8 mouse cellular contexts compared by ENCODE assay signal in genomic region chr19:5662310-5662709, GRCm38 (mm10). TPM values are rescaled to one million over a fixed set of nuclear protein-coding genes. Genes with fewer than 3 reads are reported as not detected.
DNase-seq lines count a peak whose midpoint lies in the region; ATAC-seq lines count a peak whose summit lies in the region.

No protein-coding gene starts in this region.

- peaks cover 3% of the 10 kb centered on the region for H3K36me3 ChIP-seq in neural tube, embryonic 11.5 days (ENCODE audit: control insufficient read depth, insufficient read depth, low read length)
- H3K36me3 ChIP-seq in hindbrain, embryonic 11.5 days (ENCODE audit: control insufficient read depth, insufficient read depth, low read length): 0 out of 2 replicates have a peak, but pooled peaks cover 2% of the 10 kb centered on the region
- peaks cover 40% of the 10 kb centered on the region for H3K36me3 ChIP-seq in midbrain, embryonic 10.5 days

- H3K27me3 ChIP-seq in neural tube, embryonic 11.5 days (ENCODE audit: control insufficient read depth, insufficient read depth, low read length): no peaks in the 10 kb centered on the region
- H3K27me3 ChIP-seq in hindbrain, embryonic 11.5 days (ENCODE audit: control insufficient read depth, insufficient read depth, low read length): no peaks in the 10 kb centered on the region
- H3K27me3 ChIP-seq in midbrain, embryonic 10.5 days (ENCODE audit: low read depth, poor library complexity, severe bottlenecking): no peaks in the 10 kb centered on the region

- H3K4me3 ChIP-seq in neural tube, embryonic 11.5 days (ENCODE audit: low read depth, low read length): peak overlapping the region; percentile 42; the same call in 1 of the 2 replicates
- peak overlapping the region; percentile 40 for H3K4me3 ChIP-seq in hindbrain, embryonic 11.5 days (ENCODE audit: low read depth, low read length)
- H3K4me3 ChIP-seq in midbrain, embryonic 10.5 days: peak overlapping the region; percentile 57

- no peak for DNase-seq in neural tube, embryonic 11.5 days (ENCODE audit: low spot score)
- DNase-seq in neural tube, embryonic 10.5 days (ENCODE audit: extremely low spot score, low spot score): no peak
- no peak for DNase-seq in hindbrain, embryonic 11.5 days (ENCODE audit: low spot score)
- DNase-seq in midbrain, embryonic 10.5 days (ENCODE audit: low spot score): no peak
- peak; percentile 56 for DNase-seq in thymus, postnatal 0 days (ENCODE audit: low spot score)
- DNase-seq in layer of hippocampus, postnatal 25 days (ENCODE audit: extremely low spot score in 1 of 2, low spot score in 1 of 2): no peak
- DNase-seq in gastrocnemius, postnatal 10 days: no peak

- peak overlapping the region; percentile 6; the same call in 1 of the 2 replicates for H3K9ac ChIP-seq in neural tube, embryonic 11.5 days (ENCODE audit: low read length)
- no peak overlapping the region for H3K9ac ChIP-seq in hindbrain, embryonic 11.5 days (ENCODE audit: low read depth, low read length)

- H3K27ac ChIP-seq in neural tube, embryonic 11.5 days (ENCODE audit: low read depth, low read length): no peak overlapping the region
- no peak overlapping the region for H3K27ac ChIP-seq in hindbrain, embryonic 11.5 days (ENCODE audit: low read depth, low read length)
- peak overlapping the region; percentile 82 for H3K27ac ChIP-seq in midbrain, embryonic 10.5 days (replicated peaks)

- peak overlapping the region; percentile 60 for H3K4me2 ChIP-seq in neural tube, embryonic 11.5 days (ENCODE audit: low read depth)
- H3K4me2 ChIP-seq in hindbrain, embryonic 11.5 days (replicated peaks; ENCODE audit: low read depth, low read length): peak overlapping the region; percentile 57

- no peak for ATAC-seq in neural tube, embryonic 11.5 days (ENCODE audit: insufficient read depth, low FRiP score, low TSS enrichment)
- ATAC-seq in hindbrain, embryonic 11.5 days (ENCODE audit: low FRiP score): no peak
- no peak for ATAC-seq in frontal cortex, adult (ENCODE audit: low TSS enrichment)

- H3K4me1 ChIP-seq in neural tube, embryonic 11.5 days (ENCODE audit: control insufficient read depth, insufficient read depth, low read length): peaks cover 15% of the 10 kb centered on the region
- peaks cover 10% of the 10 kb centered on the region; the same call in 1 of the 2 replicates for H3K4me1 ChIP-seq in hindbrain, embryonic 11.5 days (replicated peaks; ENCODE audit: control insufficient read depth, insufficient read depth, low read length)
- peaks cover 31% of the 10 kb centered on the region for H3K4me1 ChIP-seq in midbrain, embryonic 10.5 days

- WGBS in neural tube, embryonic 11.5 days: 83% methylated on average over 8 of the region's 8 CpGs
- 76% methylated on average over 8 of the region's 8 CpGs for WGBS in hindbrain, embryonic 11.5 days
- 86% methylated on average over 8 of the region's 8 CpGs for WGBS in midbrain, embryonic 10.5 days

- H3K9me3 ChIP-seq in neural tube, embryonic 11.5 days (ENCODE audit: control insufficient read depth, low read length): no peaks in the 10 kb centered on the region
- H3K9me3 ChIP-seq in hindbrain, embryonic 11.5 days (ENCODE audit: control insufficient read depth, low read length): no peaks in the 10 kb centered on the region
- H3K9me3 ChIP-seq in midbrain, embryonic 10.5 days (replicated peaks): no peaks in the 10 kb centered on the region

RNA-seq across cellular contexts. Expression of gene Sipa1, which starts 1.2 kb away (rescaled TPM):
- polyA plus RNA-seq in neural tube, embryonic 11.5 days (2014; fragmentation: Nextera tagmentation; extraction: Ambion mirVana): 17.0 and 19.3 TPM in 2 replicates
- polyA plus RNA-seq in hindbrain, embryonic 11.5 days (2014; fragmentation: Nextera tagmentation; extraction: Ambion mirVana): 7.8 and 8.2 TPM in 2 replicates
- 22.3 and 22.9 TPM in 2 replicates for polyA plus RNA-seq in midbrain, embryonic 10.5 days (2016; fragmentation: Nextera tagmentation; extraction: Ambion mirVana)
- 37.4 and 39.2 TPM in 2 replicates for polyA plus RNA-seq in thymus, postnatal 0 days (2015; fragmentation: Nextera tagmentation; extraction: Ambion mirVana)
- 10 to 100 TPM; 15.3 to 16.1 TPM for total RNA-seq in layer of hippocampus, postnatal 25 days (2021)
- total RNA-seq in gastrocnemius, postnatal 10 days (2021): 10 to 100 TPM; 25.5 to 36.6 TPM

RNA-seq across cellular contexts. Expression of gene Rela, which starts 25.0 kb away (rescaled TPM):
- polyA plus RNA-seq in neural tube, embryonic 11.5 days (2014; fragmentation: Nextera tagmentation; extraction: Ambion mirVana): 32.5 and 34.4 TPM in 2 replicates
- 27.2 and 29.6 TPM in 2 replicates for polyA plus RNA-seq in hindbrain, embryonic 11.5 days (2014; fragmentation: Nextera tagmentation; extraction: Ambion mirVana)
- polyA plus RNA-seq in midbrain, embryonic 10.5 days (2016; fragmentation: Nextera tagmentation; extraction: Ambion mirVana): 28.7 and 31.2 TPM in 2 replicates
- 50.0 and 56.2 TPM in 2 replicates for polyA plus RNA-seq in thymus, postnatal 0 days (2015; fragmentation: Nextera tagmentation; extraction: Ambion mirVana)
- 10 to 100 TPM; 20.6 to 22.0 TPM for total RNA-seq in layer of hippocampus, postnatal 25 days (2021)
- total RNA-seq in gastrocnemius, postnatal 10 days (2021): 10 to 100 TPM; 20.0 to 28.8 TPM

RNA-seq across cellular contexts. Expression of gene Map3k11, which starts 26.2 kb away (rescaled TPM):
- 21.0 and 22.0 TPM in 2 replicates for polyA plus RNA-seq in neural tube, embryonic 11.5 days (2014; fragmentation: Nextera tagmentation; extraction: Ambion mirVana)
- 13.4 and 14.7 TPM in 2 replicates for polyA plus RNA-seq in hindbrain, embryonic 11.5 days (2014; fragmentation: Nextera tagmentation; extraction: Ambion mirVana)
- polyA plus RNA-seq in midbrain, embryonic 10.5 days (2016; fragmentation: Nextera tagmentation; extraction: Ambion mirVana): 28.7 and 29.9 TPM in 2 replicates
- polyA plus RNA-seq in thymus, postnatal 0 days (2015; fragmentation: Nextera tagmentation; extraction: Ambion mirVana): 25.7 and 29.2 TPM in 2 replicates
- total RNA-seq in layer of hippocampus, postnatal 25 days (2021): 10 to 100 TPM; 17.4 to 21.1 TPM
- 10 to 100 TPM; 19.3 to 25.0 TPM for total RNA-seq in gastrocnemius, postnatal 10 days (2021)

RNA-seq across cellular contexts. Expression of gene Pcnx3, which starts 26.4 kb away (rescaled TPM):
- polyA plus RNA-seq in neural tube, embryonic 11.5 days (2014; fragmentation: Nextera tagmentation; extraction: Ambion mirVana): 26.9 and 27.7 TPM in 2 replicates
- 22.9 and 23.1 TPM in 2 replicates for polyA plus RNA-seq in hindbrain, embryonic 11.5 days (2014; fragmentation: Nextera tagmentation; extraction: Ambion mirVana)
- 22.8 and 25.6 TPM in 2 replicates for polyA plus RNA-seq in midbrain, embryonic 10.5 days (2016; fragmentation: Nextera tagmentation; extraction: Ambion mirVana)
- polyA plus RNA-seq in thymus, postnatal 0 days (2015; fragmentation: Nextera tagmentation; extraction: Ambion mirVana): 13.7 and 19.4 TPM in 2 replicates
- total RNA-seq in layer of hippocampus, postnatal 25 days (2021): 10 to 100 TPM; 59.8 to 73.9 TPM
- 10 to 100 TPM; 19.5 to 32.5 TPM for total RNA-seq in gastrocnemius, postnatal 10 days (2021)

RNA-seq across cellular contexts. Expression of gene Kcnk7, which starts 41.9 kb away (rescaled TPM):
- not detected in 2 replicates for polyA plus RNA-seq in neural tube, embryonic 11.5 days (2014; fragmentation: Nextera tagmentation; extraction: Ambion mirVana)
- 0.19 TPM in 1 of 2 replicates, not detected in the other for polyA plus RNA-seq in hindbrain, embryonic 11.5 days (2014; fragmentation: Nextera tagmentation; extraction: Ambion mirVana)
- 0.20 TPM in 1 of 2 replicates, not detected in the other for polyA plus RNA-seq in midbrain, embryonic 10.5 days (2016; fragmentation: Nextera tagmentation; extraction: Ambion mirVana)
- 0.32 and 0.74 TPM in 2 replicates for polyA plus RNA-seq in thymus, postnatal 0 days (2015; fragmentation: Nextera tagmentation; extraction: Ambion mirVana)
- not detected for total RNA-seq in layer of hippocampus, postnatal 25 days (2021)
- not detected for total RNA-seq in gastrocnemius, postnatal 10 days (2021)
